Mouse (Mus musculus) ES-E14 (cell line): ENCODE data around the gene Vps26b. TPM values are rescaled to one million over a fixed set of nuclear protein-coding genes. Genes with fewer than 3 reads are reported as not detected.

ENCODE experiments used
- DNase-seq: peaks from one replicate; pipeline ENCODE4 v3.0.0-alpha.2; 2013; ENCODE audit warnings: low read depth, low spot score
- H3K27ac ChIP-seq: 2 replicates; pipeline ENCODE4 v1.5.1; 2012; ENCODE audit warnings: low read depth, mild to moderate bottlenecking, low read length, moderate library complexity, mixed read lengths; ENCODE audit not compliant: poor library complexity, insufficient read depth, severe bottlenecking
- H3K36me3 ChIP-seq: 2 replicates; pipeline ENCODE4 v1.6.1; 2012; ENCODE audit warnings: mild to moderate bottlenecking, low read length, moderate library complexity, mixed read lengths; ENCODE audit not compliant: control insufficient read depth, poor library complexity, insufficient read depth, severe bottlenecking
- H3K4me1 ChIP-seq, 2 experiments: fragments of 150-350 bp in 1 of 2; sonication (generic) in 1 of 2; 2 replicates each; pipeline ENCODE4 v1.6.1; 2012; ENCODE audit warnings: low read length in 2 of 2, mild to moderate bottlenecking in 1 of 2, mixed read lengths in 1 of 2; ENCODE audit not compliant: control insufficient read depth in 2 of 2, insufficient read depth in 2 of 2, poor library complexity in 1 of 2
- H3K4me3 ChIP-seq, 2 experiments: fragments of 150-350 bp in 1 of 2; sonication (generic) in 1 of 2; 2 replicates each; pipeline ENCODE4 v1.5.1; 2012; ENCODE audit warnings: low read length in 2 of 2, low read depth in 1 of 2, mild to moderate bottlenecking in 1 of 2, mixed read lengths in 1 of 2; ENCODE audit not compliant: insufficient read depth in 1 of 2, poor library complexity in 1 of 2, severe bottlenecking in 1 of 2
- H3K9ac ChIP-seq: 2 replicates; pipeline ENCODE4 v1.6.1; 2012; ENCODE audit warnings: low read depth, mild to moderate bottlenecking, low read length, mixed read lengths; ENCODE audit not compliant: poor library complexity, insufficient read depth, severe bottlenecking
- H3K9me3 ChIP-seq: fragments of 150-350 bp; sonication (generic); 2 replicates; pipeline ENCODE4 v1.6.1; 2012; ENCODE audit warnings: low read depth, mild to moderate bottlenecking, low read length; ENCODE audit not compliant: control insufficient read depth, insufficient read depth
- CHD2 ChIP-seq: IDR thresholded peaks from 2 replicates; pipeline ENCODE4 v1.6.1; 2014; ENCODE audit warnings: mild to moderate bottlenecking, low read depth, low read length, inconsistent platforms
- HCFC1 ChIP-seq: IDR thresholded peaks from 2 replicates; pipeline ENCODE4 v1.6.1; 2012; ENCODE audit warnings: low read length, inconsistent platforms, borderline replicate concordance; ENCODE audit not compliant: insufficient read depth
- MAFK ChIP-seq: IDR thresholded peaks from 2 replicates; pipeline ENCODE4 v1.6.1; 2014; ENCODE audit warnings: mild to moderate bottlenecking, low read depth, low read length, inconsistent platforms; ENCODE audit not compliant: insufficient read depth
- ZC3H11A ChIP-seq: IDR thresholded peaks from 2 replicates; pipeline ENCODE4 v1.6.1; 2012; ENCODE audit warnings: low read depth, mild to moderate bottlenecking, inconsistent platforms, low read length, borderline replicate concordance
- ZNF384 ChIP-seq: IDR thresholded peaks from 2 replicates; pipeline ENCODE4 v1.6.1; 2012; ENCODE audit warnings: low read depth, low read length, inconsistent platforms
- in situ Hi-C, 2 experiments: fragments of 600-800 bp; cut with MboI; formaldehyde crosslinking; loops; one replicate each; pipeline ENCODE4 v1.15.1; 2025; ENCODE audit warnings: low sequenced_read_pairs in 2 of 2, inconsistent platforms in 1 of 2; ENCODE audit not compliant: unreplicated experiment in 2 of 2
- total RNA-seq: library from RNA; depleted of rRNA; stranded (reverse); fragments of 300-350 nt; gene quantifications from 2 replicates; pipeline ENCODE4 v1.2.3, GENCODE M21; 2012

Vps26b gene
- total RNA-seq, 1 experiment: 28.3 TPM

GRCm38 (mm10) chr9:27058341-27058740, 28.5 kb upstream of the Vps26b start:
- TF ChIP-seq ZC3H11A: no peak
- TF ChIP-seq MAFK: no peak
- TF ChIP-seq CHD2: no peak
- no peak for TF ChIP-seq ZNF384
- no peak for TF ChIP-seq HCFC1
- no peak for DNase-seq
- H3K4me3 ChIP-seq: no peak overlapping the region
- H3K9me3 ChIP-seq: no peaks in the 10 kb centered on the region
- H3K4me1 ChIP-seq: no peaks in the 10 kb centered on the region
- no peak overlapping the region for H3K9ac ChIP-seq
- peaks cover 33% of the 10 kb centered on the region for H3K36me3 ChIP-seq
- no peak overlapping the region for H3K27ac ChIP-seq
- in situ Hi-C loops: no loop called here

GRCm38 (mm10) chr9:27049492-27049891, 19.6 kb upstream of the Vps26b start:
- no peak for TF ChIP-seq CHD2
- TF ChIP-seq HCFC1: no peak
- no peak for TF ChIP-seq ZC3H11A
- no peak for TF ChIP-seq ZNF384
- TF ChIP-seq MAFK: no peak
- no peak overlapping the region for H3K9ac ChIP-seq
- H3K9me3 ChIP-seq: no peaks in the 10 kb centered on the region
- H3K4me1 ChIP-seq: no peaks in the 10 kb centered on the region
- no peak overlapping the region for H3K4me3 ChIP-seq
- H3K27ac ChIP-seq: no peak overlapping the region
- no peak for DNase-seq
- H3K36me3 ChIP-seq: peaks cover 22% of the 10 kb centered on the region
- in situ Hi-C loops: no loop called here

- Histone ChIP-seq H3K27ac (no peak overlapping the region), H3K9ac (no peak overlapping the region), H3K9me3 (no peaks in the 10 kb centered on the region), H3K4me3 (no peak overlapping the region), H3K4me1 (no peaks in the 10 kb centered on the region), H3K36me3 (peaks cover 28% of the 10 kb centered on the region)
- TF ChIP-seq ZNF384: no peak
- TF ChIP-seq HCFC1: no peak
- no peak for TF ChIP-seq CHD2
- TF ChIP-seq ZC3H11A: no peak
- no peak for TF ChIP-seq MAFK
- DNase-seq: no peak
- in situ Hi-C loops: no loop called here
Observed at GRCm38 (mm10) chr9:27043892-27044291, 14.0 kb upstream of the Vps26b start.

GRCm38 (mm10) chr9:27030763-27031100, 867 bp upstream of the Vps26b start:
- TF ChIP-seq ZC3H11A (no peak), ZNF384 (no peak), CHD2 (no peak), MAFK (no peak), HCFC1 (no peak)
- Histone ChIP-seq H3K27ac (no peak overlapping the region), H3K9ac (peak overlapping the region; percentile 88), H3K9me3 (no peaks in the 10 kb centered on the region), H3K36me3 (no peaks in the 10 kb centered on the region; the same call in 1 of the 2 replicates), H3K4me1 (peaks cover 0 to 6% of the 10 kb centered on the region in 2 experiments; a peak in 1 of 4 replicates), H3K4me3 (peak overlapping the region; percentile 91 to 93)
- in situ Hi-C loops: no loop called here
- DNase-seq: no peak
